Mouse (Mus musculus) urinary bladder, postnatal 25 days (tissue): ENCODE results near the gene Ablim2.

Source experiments
- DNase-seq: peaks from one replicate; pipeline ENCODE4 v3.0.0; 2022; ENCODE audit warnings: low spot score

The Ablim2 gene

DNA sequence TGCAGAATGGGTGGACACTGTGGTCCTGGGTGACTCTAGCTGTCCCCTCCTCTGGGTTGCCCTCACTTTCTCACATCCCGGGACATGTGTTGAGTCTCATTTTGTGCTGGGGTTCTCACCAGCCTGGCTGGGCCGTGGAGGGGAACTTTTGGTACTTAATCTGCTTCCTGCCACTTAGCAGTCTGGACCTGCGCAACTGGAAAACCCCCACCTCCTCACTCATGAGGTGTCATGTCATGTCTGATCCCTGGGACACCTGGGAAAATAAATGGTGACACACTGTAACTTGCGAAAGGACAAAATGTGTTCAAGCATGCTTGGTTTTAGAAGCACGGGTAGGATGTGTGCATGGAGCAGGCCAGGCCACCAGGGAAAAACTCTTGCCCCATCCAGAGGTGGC is 127.0 kb downstream of the Ablim2 start:
- no peak for DNase-seq

- DNase-seq: no peak
These were observed 131.3 kb downstream of the Ablim2 start for GRCm38 (mm10) chr5:35888959-35889358.

GRCm38 (mm10) chr5:35889641-35890040 is 132.0 kb downstream of the Ablim2 start:
- DNase-seq: no peak

GRCm38 (mm10) chr5:35890985-35891730 is 133.5 kb downstream of the Ablim2 start:
- no peak for DNase-seq

GRCm38 (mm10) chr5:35892363-35892762 is 134.7 kb downstream of the Ablim2 start:
- DNase-seq: no peak

DNA sequence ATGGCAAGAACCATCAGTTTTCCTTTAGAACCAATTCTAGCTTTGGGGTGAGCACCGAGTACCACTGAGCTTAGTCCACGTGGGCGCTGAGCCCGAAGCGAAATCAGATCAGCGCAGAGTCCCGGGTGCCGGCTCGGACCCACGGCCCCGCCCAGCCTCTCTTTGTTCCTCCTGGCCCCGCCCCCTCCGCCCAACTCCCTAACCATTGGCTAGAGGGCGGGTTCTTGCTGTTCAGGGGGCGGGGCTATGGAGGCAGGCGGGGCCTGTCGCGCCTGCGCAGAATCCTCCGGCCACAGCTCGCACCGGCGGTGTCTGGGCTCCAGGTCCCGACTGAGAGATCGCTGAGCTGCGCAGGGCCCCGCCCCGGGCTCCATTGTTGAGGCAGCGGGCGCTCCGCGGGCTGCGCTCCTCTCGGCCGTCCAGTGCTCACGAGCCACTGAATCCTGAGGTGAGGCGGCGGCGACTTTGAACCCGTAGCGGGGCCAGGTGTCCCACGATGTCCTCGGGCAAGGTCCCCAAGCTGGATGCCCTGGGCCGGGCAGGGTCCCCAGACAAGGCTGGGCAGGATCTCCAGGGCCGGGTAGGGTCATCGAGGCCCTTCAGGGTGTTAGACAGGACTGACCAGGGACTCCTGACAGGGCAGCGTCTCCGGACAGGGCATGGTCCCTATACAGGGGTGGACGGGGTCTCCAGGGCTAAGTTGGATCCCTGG is 135.6 kb downstream of the Ablim2 start, which contains the start of gene Afap1:
Gene Afap1 (plus strand): TSS at position 227 of the 712 bp plus-strand sequence.
- DNase-seq: peak; percentile 100

- DNase-seq: peak; percentile 50
These were observed 136.2 kb downstream of the Ablim2 start for GRCm38 (mm10) chr5:35893805-35894260.

GRCm38 (mm10) chr5:35894295-35895047 is 136.8 kb downstream of the Ablim2 start:
- peak; percentile 26 for DNase-seq

DNA sequence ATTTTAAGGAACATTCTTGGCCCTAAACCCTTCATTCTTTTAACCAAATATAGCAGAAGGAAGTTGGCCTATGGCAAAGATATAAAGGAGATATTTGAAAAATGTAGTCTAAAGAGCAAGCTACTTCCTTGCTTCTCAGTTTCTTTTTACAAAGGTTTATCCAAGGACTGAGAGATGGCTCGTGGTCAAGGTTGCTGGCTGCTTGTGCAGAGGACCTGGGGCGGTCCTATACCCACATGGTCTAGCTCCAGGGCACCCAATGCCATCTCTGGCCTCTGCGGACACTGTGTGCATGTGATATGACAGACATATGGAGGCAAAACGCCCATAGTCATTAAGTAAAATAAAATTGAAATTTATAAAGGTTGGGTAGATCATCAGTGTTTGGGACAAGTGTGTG is 138.2 kb downstream of the Ablim2 start:
- DNase-seq: no peak

DNA sequence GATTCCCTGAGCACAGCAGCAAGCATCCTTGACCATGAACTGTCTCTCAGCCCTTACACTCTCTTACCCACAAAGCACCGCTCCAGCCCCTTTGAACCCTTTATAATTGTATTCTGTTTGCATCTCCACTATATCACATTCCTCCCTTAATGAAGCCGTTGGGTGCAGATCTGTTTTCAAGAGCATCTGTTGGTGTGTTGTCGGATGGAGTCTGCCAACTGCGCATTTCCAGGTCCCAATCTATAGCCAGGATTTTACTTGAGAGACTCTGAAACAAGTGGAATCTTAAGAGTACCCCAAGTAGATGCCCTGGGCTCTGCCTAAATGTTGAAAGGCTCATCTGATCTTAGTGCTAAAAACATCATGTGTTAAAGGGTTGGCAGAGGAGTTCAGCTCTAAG is 138.9 kb downstream of the Ablim2 start:
- DNase-seq: no peak

- no peak for DNase-seq
These were observed 139.5 kb downstream of the Ablim2 start for GRCm38 (mm10) chr5:35897147-35897546.

- DNase-seq: no peak
These were observed 140.4 kb downstream of the Ablim2 start for GRCm38 (mm10) chr5:35898114-35898513.

DNA sequence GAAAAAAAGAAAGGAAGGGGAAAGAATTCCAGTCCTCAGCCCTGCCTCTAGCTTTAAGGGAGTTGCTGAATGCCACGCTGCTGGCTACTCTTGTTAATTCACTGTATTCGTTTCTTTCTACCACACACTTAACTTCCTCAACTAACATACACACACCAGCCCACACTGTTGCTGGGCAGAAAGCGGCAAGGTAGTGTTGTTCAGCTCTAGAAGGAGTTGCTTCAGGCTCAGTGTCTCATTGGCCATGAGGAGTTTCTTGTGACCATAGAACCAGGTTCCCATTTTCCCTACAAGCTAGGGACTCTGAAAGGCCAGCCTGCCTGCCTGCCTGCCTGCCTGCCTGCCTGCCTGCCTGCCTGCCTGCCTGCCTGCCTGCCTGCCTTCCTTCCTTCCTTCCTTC is 141.3 kb downstream of the Ablim2 start:
- no peak for DNase-seq

- no peak for DNase-seq
These were observed 142.9 kb downstream of the Ablim2 start for GRCm38 (mm10) chr5:35900401-35901225.

DNA sequence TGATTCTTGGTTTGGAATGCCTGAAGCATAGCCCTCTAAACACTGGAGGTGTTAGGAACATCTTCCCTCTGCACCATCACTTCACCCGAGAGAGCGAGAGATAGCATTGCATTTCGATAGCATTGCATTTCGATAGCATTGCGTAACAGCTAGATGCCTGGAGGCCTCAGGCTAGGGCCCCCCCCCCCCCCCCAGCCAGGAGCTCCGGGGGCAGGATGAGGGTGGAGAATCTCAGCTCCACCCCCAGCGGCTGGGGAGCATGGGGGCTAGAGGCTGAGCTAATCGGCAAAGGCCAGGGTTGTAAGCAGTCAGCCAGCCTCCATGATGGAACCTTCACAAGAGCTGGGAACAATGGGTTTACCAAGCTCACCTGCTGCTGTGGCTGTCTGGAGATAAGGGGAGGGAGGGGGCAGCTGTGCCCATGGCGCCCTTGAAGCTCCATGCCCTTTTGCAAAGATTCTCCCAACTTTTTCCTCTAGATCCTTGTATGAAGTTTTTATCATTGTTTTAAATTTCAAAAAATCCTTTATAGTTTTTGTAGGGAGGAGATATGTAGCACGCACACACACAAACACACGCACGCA is 143.6 kb downstream of the Ablim2 start:
- DNase-seq: no peak

GRCm38 (mm10) chr5:35903456-35903855 is 145.8 kb downstream of the Ablim2 start:
- no peak for DNase-seq

- DNase-seq: no peak
These were observed 147.6 kb downstream of the Ablim2 start for GRCm38 (mm10) chr5:35905283-35905682.

GRCm38 (mm10) chr5:35907090-35907489 is 149.4 kb downstream of the Ablim2 start:
- no peak for DNase-seq

DNA sequence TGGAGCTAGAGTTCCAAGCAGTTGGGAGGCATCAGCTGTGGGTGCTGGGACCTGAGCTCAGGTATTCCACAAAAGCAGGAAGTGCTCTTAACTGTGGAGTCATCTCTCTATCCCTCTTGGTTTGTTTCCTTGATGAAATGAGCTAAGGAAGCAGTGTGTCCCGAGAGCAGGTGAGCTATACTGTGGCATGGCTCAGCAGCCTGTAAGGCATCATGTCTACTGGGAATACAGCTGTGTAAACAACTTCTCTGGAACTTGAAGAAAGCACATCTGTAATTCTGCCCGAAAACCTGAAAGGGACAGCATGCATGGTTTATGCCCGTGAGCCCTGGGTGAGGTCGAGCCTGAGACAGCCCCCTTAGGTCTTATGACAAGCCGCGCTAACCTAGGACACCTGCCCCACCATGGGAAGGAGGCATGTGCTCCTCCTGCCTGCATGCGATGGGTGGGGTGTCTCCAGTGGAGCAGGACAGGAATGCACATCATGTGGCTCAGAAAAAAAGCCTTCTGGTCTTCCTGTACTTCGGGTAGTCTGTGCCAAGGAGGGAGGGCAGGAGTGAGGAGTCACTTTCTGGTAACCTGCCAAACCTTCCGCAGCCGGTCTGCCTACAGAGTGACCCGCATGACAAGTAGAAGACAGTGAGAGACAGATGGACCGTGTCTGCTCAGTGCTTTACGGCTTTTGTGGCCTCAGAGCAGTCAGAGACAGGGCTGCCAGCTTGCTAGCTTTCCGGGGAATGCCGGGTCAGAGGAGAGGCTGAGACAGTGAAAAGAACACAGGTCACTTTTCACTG is 150.2 kb downstream of the Ablim2 start:
- peak; percentile 42 for DNase-seq

DNA sequence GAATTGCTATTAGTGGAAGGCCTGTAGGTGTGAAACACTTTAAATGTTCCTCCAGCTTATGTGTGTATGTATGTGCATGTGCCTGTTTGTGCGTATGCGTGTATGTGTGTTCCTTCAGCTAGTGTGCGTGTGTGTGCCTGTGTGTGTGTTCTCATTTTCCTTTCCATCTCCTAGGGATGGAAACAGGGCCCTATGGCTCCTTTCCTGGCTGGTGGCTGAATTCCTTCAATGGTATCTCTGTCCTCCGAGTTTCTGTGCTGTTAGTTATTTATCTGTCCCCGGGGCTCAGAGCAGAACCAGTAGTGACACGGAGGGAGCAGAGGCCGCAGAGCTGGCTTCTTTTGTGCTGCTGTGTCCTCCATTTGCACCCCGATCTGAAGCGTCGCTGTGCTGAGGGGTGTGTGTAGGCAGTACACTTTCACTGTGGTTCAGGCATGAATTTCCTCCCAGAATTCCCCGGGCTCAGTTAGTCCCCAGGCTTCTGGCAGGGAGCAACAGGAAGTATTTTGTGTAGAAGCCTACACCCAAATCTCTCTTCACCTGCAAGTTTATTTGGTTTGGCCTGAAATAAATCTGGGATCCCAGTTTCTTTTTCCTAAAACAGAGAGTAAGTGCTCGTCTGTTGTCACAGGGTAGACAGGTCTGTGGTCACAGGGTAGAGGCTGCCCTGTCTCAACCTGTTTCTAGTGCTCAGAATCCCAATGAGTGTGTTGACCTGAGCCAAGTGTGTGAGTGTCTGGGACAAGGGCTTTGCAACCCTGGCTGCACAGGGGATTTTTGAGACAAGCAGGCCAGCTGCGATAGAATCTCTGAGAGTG is 151.2 kb downstream of the Ablim2 start:
- DNase-seq: no peak
